Mouse (Mus musculus) forebrain, embryonic 16.5 days (tissue): ENCODE data around the gene Map3k21. TPM values are rescaled to one million over a fixed set of nuclear protein-coding genes. Genes with fewer than 3 reads are reported as not detected.

Source experiments
- ATAC-seq: fragments of 200-750 bp; cut with Nextera tagmentation; 2 replicates; pipeline ENCODE4 v1.8.0; 2017; ENCODE audit warnings: mild to moderate bottlenecking, moderate library complexity
- H3K27ac ChIP-seq: fragments of 300-500 bp; sonication (generic); 2 replicates; pipeline ENCODE4 v1.5.1; 2014; ENCODE audit warnings: low read length, control low read depth
- H3K27me3 ChIP-seq: fragments of 300-500 bp; sonication (generic); replicated peaks from 2 replicates; pipeline ENCODE4 v1.6.1; 2014; ENCODE audit warnings: low read length; ENCODE audit not compliant: control insufficient read depth, insufficient read depth
- H3K36me3 ChIP-seq: fragments of 300-500 bp; sonication (generic); 2 replicates; pipeline ENCODE4 v1.6.1; 2014; ENCODE audit not compliant: control insufficient read depth, insufficient read depth
- H3K4me1 ChIP-seq: fragments of 300-500 bp; sonication (generic); replicated peaks from 2 replicates; pipeline ENCODE4 v1.6.1; 2014; ENCODE audit warnings: low read length; ENCODE audit not compliant: control insufficient read depth, insufficient read depth
- H3K4me2 ChIP-seq: fragments of 300-500 bp; sonication (generic); 2 replicates; pipeline ENCODE4 v1.6.1; 2014; ENCODE audit warnings: mild to moderate bottlenecking, low read length, control low read depth
- H3K4me3 ChIP-seq: fragments of 300-500 bp; sonication (generic); replicated peaks from 2 replicates; pipeline ENCODE4 v1.5.1; 2014; ENCODE audit warnings: mild to moderate bottlenecking, low read length, control low read depth
- H3K9ac ChIP-seq: fragments of 300-500 bp; sonication (generic); replicated peaks from 2 replicates; pipeline ENCODE4 v1.6.1; 2014; ENCODE audit warnings: low read depth, low read length, control low read depth
- H3K9me3 ChIP-seq: fragments of 300-500 bp; sonication (generic); 2 replicates; pipeline ENCODE4 v1.6.1; 2016; ENCODE audit warnings: low read length; ENCODE audit not compliant: control insufficient read depth
- WGBS: fragments of 180-500 bp; shearing (Covaris S2); extraction: QIAGEN DNeasy Blood & Tissue Kit; methylation state at CpG from one replicate; pipeline ENCODE4 v1.1.7; 2014; 5-methylcytosine and 5-hydroxymethylcytosine counted together
- polyA plus RNA-seq: library from polyadenylated mRNA; unstranded; fragments of >200 nt; fragmentation: Nextera tagmentation; extraction: Ambion mirVana; gene quantifications from 2 replicates; pipeline ENCODE4 v1.2.1, GENCODE M21; 2015

Map3k21 gene
- polyA plus RNA-seq, 1 experiment from 2014 or later = 0.49 TPM

DNA sequence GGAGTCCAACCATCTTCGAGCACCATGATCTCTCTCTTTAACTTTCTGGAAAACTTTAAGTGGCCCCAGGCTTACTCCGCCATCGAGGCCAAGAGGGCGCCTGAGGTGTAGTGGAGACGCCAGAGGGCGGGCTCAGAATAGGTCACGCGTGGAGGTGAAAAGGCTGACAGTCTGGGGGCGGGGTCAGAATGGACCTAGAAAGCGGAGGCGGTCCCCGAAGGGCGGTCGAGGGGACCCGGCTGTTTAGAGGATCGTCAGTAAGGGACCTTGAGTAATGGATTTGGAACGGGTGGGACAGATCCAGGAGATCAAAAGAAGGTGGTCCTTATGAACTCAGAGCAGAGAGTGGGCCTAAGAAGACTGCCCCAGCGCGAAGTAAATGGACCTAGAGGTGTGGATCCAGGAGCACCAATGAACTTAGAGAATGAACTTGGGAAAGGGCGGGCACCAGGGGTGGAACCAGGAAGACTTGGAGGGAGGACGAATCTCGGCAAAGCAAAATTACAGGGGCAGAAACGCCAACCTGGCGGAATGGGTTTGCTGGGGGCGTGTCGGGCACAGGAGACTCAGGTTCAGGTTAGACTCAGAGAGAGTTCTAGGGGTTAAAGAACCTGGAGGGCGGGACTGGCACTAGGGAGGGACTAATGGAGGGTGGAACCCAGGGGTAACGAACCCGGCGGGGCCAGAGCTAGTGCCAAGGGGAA lies 437 bp upstream of the Map3k21 start:
- 3% methylated on average over 30 of the region's 30 CpGs for WGBS
- no peak overlapping the region for H3K9ac ChIP-seq
- H3K27me3 ChIP-seq = peaks cover 47% of the 10 kb centered on the region
- H3K36me3 ChIP-seq = no peaks in the 10 kb centered on the region
- ATAC-seq = 0 out of 2 replicates have a peak, but pooled peaks have one; percentile 13
- H3K4me3 ChIP-seq = peak overlapping the region; percentile 54
- H3K9me3 ChIP-seq = 0 out of 2 replicates have a peak, but pooled peaks cover 3% of the 10 kb centered on the region
- H3K4me2 ChIP-seq = peak overlapping the region; percentile 97
- peaks cover 14% of the 10 kb centered on the region for H3K4me1 ChIP-seq
- H3K27ac ChIP-seq = no peak overlapping the region

DNA sequence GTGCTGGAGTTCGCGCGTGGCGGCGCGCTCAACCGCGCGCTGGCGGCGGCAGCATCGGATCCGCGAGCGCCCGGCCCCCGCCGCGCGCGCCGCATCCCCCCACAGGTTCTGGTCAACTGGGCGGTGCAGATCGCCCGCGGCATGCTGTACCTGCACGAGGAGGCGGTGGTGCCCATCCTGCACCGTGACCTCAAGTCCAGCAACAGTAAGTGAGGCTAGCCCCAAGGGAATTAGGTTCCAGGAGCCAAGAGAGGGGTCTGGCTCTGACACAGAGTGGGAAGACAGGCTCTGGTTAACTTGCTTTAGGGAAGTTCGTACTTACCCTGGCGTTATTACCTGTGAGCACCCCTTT lies 955 bp downstream of the Map3k21 start:
- H3K9me3 ChIP-seq = 0 out of 2 replicates have a peak, but pooled peaks cover 3% of the 10 kb centered on the region
- ATAC-seq = no peak
- 2% methylated on average over 31 of the region's 31 CpGs for WGBS

DNA sequence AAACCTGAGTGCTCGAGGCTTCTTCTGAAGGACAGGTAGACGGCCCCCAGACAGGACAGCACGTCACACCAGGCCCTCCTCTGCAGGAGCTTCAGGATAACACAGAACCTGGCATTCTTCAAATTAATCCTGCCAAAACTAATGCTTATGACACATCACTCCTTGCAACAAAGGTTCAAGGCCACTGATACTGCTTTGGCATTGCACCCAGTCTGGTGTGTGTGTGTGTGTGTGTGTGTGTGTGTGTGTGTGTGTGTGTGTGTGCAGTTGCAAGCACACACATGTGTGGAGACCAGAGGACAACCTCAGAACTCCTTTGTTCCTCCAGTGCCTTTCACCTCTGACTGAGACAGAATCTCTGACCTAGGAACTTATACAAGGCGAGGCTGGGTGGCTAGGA lies 3.0 kb downstream of the Map3k21 start:
- Histone ChIP-seq H3K27me3 (peaks cover 44% of the 10 kb centered on the region), H3K9me3 (no peaks in the 10 kb centered on the region), H3K4me3 (no peak overlapping the region), H3K27ac (no peak overlapping the region), H3K36me3 (no peaks in the 10 kb centered on the region), H3K4me2 (no peak overlapping the region), H3K9ac (no peak overlapping the region), H3K4me1 (peaks cover 14% of the 10 kb centered on the region)
- 91% methylated on average over 4 of the region's 4 CpGs for WGBS
- ATAC-seq = no peak

More for the DNA sequence above, 955 bp downstream of the Map3k21 start:
- H3K4me1 ChIP-seq = peaks cover 14% of the 10 kb centered on the region
- peak overlapping the region; percentile 47 for H3K9ac ChIP-seq
- peak overlapping the region; percentile 97 for H3K4me2 ChIP-seq
- H3K4me3 ChIP-seq = peak overlapping the region; percentile 54
- no peaks in the 10 kb centered on the region for H3K36me3 ChIP-seq
- peaks cover 47% of the 10 kb centered on the region for H3K27me3 ChIP-seq
- H3K27ac ChIP-seq = no peak overlapping the region

DNA sequence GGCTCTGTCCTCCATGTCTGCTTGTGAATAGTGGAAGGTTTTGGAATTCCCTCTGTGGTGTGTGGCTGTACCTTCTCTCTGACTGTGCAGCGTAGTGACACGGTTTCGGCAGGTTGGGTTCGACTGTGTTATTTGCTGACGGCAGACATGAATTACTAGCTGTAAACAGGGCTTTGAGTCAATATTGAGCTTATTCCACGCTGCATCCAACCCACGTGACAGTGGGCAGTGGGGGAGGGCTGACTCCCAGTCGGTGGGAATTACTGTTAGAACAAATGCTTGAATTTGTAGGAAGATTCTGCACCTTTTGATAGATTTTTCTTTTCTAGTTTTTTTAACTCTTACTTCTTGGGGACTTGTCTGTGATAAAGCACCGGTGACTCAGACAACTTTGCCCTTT lies 4.1 kb downstream of the Map3k21 start:
- H3K9ac ChIP-seq = no peak overlapping the region
- ATAC-seq = no peak
- no peak overlapping the region for H3K27ac ChIP-seq
- peaks cover 36% of the 10 kb centered on the region for H3K27me3 ChIP-seq
- H3K4me2 ChIP-seq = no peak overlapping the region
- H3K4me1 ChIP-seq = peaks cover 14% of the 10 kb centered on the region
- H3K4me3 ChIP-seq = no peak overlapping the region
- H3K36me3 ChIP-seq = no peaks in the 10 kb centered on the region
- no peaks in the 10 kb centered on the region for H3K9me3 ChIP-seq
- WGBS = 83% methylated on average over 9 of the region's 9 CpGs

DNA sequence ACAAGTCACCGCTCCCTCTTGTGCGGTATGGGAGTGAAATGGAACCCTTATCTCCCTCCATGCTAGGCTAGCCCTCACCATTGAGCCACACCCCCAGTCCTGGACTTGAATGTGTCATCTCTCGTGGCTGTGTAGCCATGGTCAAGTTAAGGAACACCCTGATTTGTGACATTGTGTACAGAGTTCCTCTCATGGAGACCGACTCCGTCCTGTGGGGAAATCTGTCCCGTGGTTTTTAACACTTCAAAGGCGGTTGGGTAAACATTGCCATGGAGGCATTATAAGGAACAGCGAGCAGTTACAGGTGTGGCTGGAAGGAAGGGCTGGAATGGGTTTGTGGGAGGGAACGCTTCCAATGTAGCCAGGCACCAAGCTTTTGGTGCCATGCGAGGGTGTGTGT lies 6.8 kb downstream of the Map3k21 start:
- H3K4me2 ChIP-seq = no peak overlapping the region
- H3K4me1 ChIP-seq = peaks cover 9% of the 10 kb centered on the region
- H3K27ac ChIP-seq = no peak overlapping the region
- 81% methylated on average over 10 of the region's 10 CpGs for WGBS
- H3K27me3 ChIP-seq = peaks cover 10% of the 10 kb centered on the region
- no peak for ATAC-seq
- no peaks in the 10 kb centered on the region for H3K36me3 ChIP-seq
- no peak overlapping the region for H3K9ac ChIP-seq
- H3K9me3 ChIP-seq = no peaks in the 10 kb centered on the region
- no peak overlapping the region for H3K4me3 ChIP-seq

DNA sequence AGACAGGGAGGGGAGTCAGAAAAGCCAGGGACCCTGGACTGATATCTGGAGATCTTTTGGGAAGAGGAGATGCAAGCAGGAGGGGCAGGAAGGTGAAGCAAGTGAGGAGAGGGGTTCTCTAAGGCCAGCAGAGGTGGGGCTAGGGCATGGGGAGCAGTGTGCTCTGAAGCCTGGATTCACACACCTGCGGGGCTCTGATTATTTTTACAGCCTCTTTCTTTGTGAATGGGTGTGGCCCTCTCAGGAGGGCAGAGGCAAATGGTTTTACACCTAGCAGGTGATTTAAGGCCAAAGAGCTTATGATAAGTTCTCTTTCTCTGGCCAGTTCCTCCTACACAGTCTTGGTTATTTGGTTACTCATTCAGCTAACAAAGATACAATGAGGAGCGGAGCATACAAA lies 8.5 kb downstream of the Map3k21 start:
- no peak for ATAC-seq
- no peaks in the 10 kb centered on the region for H3K36me3 ChIP-seq
- H3K4me2 ChIP-seq = no peak overlapping the region
- H3K9me3 ChIP-seq = no peaks in the 10 kb centered on the region
- no peaks in the 10 kb centered on the region for H3K27me3 ChIP-seq
- WGBS = 80% methylated on average over 2 of the region's 2 CpGs
- no peak overlapping the region for H3K27ac ChIP-seq
- no peak overlapping the region for H3K4me3 ChIP-seq
- H3K9ac ChIP-seq = no peak overlapping the region
- H3K4me1 ChIP-seq = peaks cover 9% of the 10 kb centered on the region

DNA sequence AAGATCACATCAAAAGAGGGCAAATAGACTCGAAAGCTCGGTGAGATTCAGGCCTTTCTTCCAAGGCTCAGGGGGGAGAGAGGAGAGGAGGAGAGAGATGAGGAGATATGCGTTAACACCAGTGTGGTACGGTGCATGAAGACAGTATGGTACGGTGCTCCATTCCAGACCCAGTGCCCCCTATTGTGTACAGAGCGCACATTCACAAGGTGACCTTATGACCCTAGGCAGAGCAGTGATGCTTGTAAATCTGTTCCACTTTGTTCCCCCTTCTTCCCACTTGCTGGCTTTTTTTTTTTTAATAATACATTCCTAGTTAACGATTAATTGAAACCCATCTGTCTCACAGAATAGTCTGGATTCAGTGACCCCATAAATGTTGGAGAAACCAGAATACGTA lies 9.3 kb downstream of the Map3k21 start:
- Histone ChIP-seq H3K36me3 (no peaks in the 10 kb centered on the region), H3K4me1 (peaks cover 9% of the 10 kb centered on the region), H3K9me3 (no peaks in the 10 kb centered on the region), H3K4me2 (no peak overlapping the region), H3K27ac (no peak overlapping the region), H3K9ac (no peak overlapping the region), H3K27me3 (no peaks in the 10 kb centered on the region), H3K4me3 (no peak overlapping the region)
- WGBS = 35% methylated on average over 8 of the region's 8 CpGs
- no peak for ATAC-seq

DNA sequence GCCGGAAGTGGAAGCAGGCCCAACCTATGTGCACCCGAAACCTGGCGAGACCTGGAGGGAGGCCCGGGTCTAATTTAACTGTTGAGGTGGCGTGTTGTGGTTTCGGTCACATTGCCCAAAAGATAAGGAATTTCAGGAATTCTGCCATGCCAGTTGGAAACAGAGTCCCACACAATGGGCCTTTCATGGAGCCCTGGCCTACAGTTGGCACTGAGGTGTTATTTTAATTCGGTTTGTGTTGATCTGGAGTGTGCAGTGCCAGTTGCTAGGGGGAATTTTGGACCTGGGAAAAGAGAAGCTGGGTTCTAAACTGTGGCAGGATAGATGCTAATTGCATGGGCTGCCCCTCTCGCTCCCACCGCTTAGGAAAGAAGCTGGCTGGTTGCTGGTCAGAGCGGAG lies 10.0 kb downstream of the Map3k21 start:
- ATAC-seq = peak; percentile 85
- Histone ChIP-seq H3K4me1 (peaks cover 9% of the 10 kb centered on the region), H3K36me3 (no peaks in the 10 kb centered on the region), H3K9me3 (no peaks in the 10 kb centered on the region), H3K4me3 (no peak overlapping the region), H3K27ac (no peak overlapping the region), H3K9ac (no peak overlapping the region), H3K27me3 (no peaks in the 10 kb centered on the region), H3K4me2 (no peak overlapping the region)
- 52% methylated on average over 10 of the region's 10 CpGs for WGBS

DNA sequence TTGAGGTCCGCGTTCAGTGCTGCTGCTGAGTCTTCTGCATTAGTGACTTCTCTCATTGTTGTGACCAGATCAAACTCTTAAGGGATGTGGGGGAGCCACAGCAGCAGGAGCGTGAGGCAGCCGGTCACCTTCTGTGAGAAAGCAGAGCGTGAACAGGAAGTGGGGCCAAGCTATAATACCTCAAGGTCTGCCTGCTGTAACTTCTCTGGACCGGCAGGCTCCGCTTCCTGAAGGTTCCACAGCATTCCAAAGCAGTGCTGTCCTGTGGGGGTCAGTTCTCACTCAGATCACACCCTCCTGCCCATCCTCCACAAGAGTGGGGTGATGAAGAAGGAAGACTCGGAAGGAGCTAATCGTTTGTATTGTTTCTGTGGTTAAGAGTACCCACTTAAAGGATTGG lies 10.5 kb downstream of the Map3k21 start:
- H3K4me3 ChIP-seq = no peak overlapping the region
- no peaks in the 10 kb centered on the region for H3K27me3 ChIP-seq
- H3K4me2 ChIP-seq = no peak overlapping the region
- 78% methylated on average over 9 of the region's 9 CpGs for WGBS
- no peaks in the 10 kb centered on the region for H3K9me3 ChIP-seq
- H3K4me1 ChIP-seq = peaks cover 9% of the 10 kb centered on the region
- ATAC-seq = no peak
- peak overlapping the region; percentile 1 for H3K27ac ChIP-seq
- H3K9ac ChIP-seq = no peak overlapping the region
- no peaks in the 10 kb centered on the region for H3K36me3 ChIP-seq

DNA sequence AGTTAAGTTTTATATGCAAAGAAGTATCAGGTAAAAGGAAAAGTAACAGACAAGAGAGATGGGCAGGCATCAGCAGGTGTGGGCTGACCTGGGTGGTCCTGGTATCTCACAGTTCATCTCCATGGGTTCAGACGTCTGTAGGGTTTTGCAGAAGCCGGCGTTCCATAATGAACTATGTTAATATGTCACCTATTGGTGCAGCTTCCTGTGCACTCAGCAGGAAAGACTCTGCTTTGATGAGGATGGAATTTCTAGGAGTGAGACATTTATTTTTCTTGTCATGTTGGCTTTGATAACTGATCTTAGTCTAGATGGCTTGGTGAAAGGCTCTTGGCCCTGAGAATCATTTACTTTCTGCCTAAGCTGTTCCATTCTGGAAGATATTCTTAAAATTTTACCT lies 12.1 kb downstream of the Map3k21 start:
- no peaks in the 10 kb centered on the region for H3K36me3 ChIP-seq
- H3K4me3 ChIP-seq = no peak overlapping the region
- no peak overlapping the region for H3K9ac ChIP-seq
- ATAC-seq = no peak
- no peaks in the 10 kb centered on the region for H3K9me3 ChIP-seq
- peaks cover 9% of the 10 kb centered on the region for H3K4me1 ChIP-seq
- whole genome bisulfite sequencing = 93% methylated on average over 3 of the region's 3 CpGs
- H3K27me3 ChIP-seq = no peaks in the 10 kb centered on the region
- no peak overlapping the region for H3K4me2 ChIP-seq
- H3K27ac ChIP-seq = no peak overlapping the region
